Mouse (Mus musculus): ENCODE measurements at regions not wholly inside any gene's neighbourhood (a gene's known extent, or its start where the extent isn't known, plus 50 kb on each side); places are given as distances from the start of the nearest gene placed in this dataset.

DNA sequence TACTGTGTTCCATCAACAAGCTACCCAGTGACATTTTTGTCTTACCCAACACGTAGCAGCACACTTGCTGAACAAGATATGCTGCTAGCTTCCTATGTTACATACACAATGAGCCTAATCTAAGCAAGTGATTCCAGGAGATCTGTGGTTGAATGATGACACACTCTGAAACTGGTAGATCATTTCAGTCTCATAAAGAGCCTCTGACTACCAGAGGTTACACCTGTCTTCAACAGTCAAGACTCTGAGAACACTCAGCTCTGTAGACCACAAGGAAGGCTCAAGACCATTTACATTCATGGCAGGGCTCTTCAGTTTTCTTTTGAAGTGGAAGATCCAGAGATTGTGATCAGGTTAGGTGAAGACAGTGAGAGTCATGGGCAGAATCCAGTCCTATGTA is 501.3 kb upstream of the Adamts16 start:
- no peak for DNase-seq (ENCODE audit: low spot score)

DNA sequence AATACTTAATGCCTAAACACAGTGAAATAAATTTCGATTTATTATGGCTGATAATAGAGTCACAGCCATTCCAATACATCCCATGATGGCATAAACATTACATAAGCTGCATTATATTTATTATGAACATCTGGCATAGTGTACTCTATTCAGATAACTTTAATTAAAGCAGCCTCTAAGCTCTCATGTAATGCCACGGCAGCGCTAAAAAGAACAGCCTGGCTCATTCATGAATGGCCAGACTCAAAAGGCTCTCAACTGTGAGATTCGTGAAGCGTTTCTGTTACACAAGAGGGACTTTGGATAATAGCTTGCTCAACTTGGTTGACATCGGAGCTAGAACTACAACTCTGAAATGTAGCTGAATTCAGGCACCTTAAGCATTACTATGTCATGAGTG is 497.1 kb upstream of the Adamts16 start:
- no peak for DNase-seq (ENCODE audit: low spot score)

DNA sequence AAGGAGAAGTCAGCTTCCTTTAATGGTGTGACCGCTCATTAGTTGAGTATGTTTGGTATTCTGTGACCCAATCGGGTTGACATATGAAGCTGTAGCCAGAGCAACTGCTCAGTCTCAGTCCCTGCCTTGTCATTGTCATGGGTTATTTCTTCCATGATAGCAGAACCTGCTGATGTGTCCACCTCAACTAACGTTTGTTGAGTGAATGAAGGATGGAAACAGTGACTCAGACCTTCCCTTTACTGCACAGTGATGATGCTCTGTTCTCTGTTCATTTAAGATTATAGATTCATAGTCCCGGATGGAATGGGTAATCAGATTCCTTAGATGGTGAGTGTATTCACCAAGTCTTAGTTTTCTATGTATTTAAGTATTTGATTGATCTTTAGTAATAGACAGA is 493.3 kb upstream of the Adamts16 start:
- no peak for DNase-seq (ENCODE audit: low spot score)

DNA sequence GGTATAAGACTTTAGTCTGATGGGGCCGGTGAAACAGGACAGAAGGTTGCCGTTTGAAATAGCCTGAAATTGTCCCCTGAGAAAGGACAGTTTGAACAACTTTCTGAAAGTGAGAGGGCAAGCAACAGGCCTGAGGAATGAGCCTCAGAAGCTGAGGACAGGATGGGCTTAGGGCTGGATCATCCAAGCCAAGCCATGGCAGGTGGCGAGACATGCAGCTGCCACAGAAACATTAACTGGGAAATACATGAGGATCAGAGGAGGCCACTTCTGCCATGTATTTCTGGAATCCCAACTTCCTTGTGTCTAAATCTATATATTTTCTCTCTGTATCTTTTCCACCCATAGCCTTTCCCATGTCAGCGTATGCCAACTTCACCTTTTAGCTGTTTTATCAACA is 491.5 kb upstream of the Adamts16 start:
- DNase-seq (ENCODE audit: low spot score): no peak

DNA sequence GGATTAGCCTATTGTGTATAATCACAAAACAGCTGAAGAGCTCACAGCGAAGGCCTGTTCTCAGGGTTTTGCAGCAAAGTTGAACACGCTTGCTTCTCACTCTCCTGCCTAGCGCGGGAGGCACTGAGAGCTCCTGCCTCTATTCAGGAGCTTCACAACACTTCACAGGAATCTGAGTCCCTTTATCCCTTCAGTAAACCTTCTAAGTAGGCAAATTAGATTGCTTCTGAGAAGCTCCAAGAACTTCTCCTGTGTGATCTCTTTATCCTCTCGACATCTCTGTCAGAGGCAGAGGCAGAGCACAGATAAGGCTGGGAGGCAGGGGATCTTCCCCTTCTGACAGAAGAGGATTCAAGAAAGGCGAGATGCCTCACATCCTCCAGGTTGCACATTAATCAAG is 488.7 kb upstream of the Adamts16 start:
- no peak for DNase-seq (ENCODE audit: low spot score)

DNA sequence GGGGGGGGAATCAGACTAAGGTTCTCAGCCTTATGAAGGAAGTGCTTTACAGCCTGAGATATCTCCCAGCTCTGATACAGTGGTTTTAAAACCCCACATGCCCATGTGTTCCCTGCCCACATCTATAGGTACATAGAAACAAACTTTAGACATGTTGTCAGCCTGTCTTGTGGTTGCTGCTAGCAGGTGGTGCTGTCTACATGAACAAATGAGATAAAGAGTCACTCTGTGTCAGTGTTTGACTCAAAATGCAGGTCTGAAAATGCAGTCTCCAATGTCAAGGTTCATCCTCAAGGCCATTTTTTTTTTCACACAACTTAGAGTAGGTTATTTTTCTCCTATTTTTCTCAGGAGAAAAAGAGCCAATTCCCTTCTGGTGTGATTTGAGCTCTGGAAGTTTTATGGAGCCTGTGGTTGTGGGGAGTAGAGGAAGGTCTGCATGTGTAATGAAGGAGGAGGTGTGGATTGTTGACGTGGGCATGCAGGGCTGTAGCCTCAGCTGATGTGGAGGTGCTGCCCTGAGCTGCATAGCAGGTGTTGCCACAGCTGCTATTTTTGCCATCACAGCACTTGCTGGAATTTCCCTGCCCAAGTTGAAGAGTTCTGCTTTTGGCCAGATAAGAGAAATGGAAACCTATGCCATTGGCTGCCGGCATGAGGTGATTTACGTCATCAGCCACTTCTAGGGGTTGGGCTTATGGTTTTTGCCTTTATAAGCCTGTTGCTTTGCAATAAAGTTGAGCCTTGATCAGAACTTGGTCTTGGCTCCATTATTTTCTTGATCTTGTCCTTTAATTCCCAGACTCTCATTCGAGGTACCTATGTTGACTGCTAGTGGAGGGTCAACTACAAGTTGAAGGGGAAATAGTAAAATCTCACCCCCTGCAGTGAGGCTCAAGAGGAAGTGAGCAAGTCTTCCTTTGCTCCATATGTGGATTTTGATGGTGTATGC is 486.5 kb upstream of the Adamts16 start:
- no peak for DNase-seq (ENCODE audit: low spot score)

DNA sequence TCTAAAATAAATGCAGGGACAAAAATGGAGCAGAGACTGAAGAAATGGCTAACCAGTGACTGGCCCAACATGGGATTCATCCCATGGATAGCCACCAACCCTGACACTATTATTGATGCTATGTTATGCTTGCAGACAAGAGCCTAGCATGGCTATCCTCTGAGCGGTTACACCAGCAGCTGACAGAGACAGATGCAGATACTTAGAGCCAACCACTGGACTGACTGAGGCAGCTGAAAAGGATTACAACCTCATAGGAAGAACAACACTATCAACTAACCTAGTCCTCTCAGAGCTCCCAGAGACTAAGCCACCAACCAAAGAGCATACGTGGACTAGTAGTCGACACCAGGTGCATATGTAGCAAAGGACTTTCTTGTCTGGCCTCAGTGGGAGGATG is 478.9 kb upstream of the Adamts16 start:
- DNase-seq (ENCODE audit: low spot score): no peak

DNA sequence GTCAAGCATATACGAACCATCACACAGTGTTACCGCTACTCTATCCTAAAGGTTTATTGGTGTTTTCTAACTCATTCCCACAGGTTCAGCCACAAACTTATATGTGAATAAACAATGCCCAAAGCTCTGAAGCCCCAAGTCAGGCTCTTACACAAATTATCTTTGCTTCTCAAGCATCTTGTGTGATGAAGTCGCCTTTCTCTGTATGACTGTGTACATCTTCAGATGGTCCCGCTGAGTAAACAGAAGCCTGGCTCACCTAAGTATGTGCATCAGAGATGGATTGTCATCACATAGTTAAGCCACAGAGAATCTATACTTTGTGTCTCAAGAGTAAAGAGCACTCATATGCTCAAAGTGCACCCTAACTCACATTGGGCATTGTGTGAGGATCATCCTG is 462.3 kb upstream of the Adamts16 start:
- DNase-seq (ENCODE audit: low spot score): no peak

DNA sequence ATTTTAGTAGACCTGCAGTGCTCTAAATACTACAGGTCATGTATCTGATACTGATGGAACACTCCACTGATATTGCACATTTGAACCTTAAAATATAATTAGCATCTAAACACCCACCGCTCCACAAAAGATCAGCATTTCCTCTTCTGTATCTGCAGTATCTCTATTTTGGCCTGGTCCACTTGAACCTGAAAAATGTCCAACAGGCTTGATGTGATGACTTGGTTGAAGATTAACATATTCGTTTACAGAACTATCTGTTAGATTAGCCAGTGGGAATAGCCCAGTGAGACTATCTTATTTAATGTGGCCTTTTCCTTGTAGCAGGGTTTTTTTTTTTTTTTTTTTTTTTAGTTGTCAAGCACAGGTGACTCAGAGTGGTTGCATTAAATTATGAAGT is 434.4 kb upstream of the Adamts16 start:
- DNase-seq (ENCODE audit: low spot score): no peak

DNA sequence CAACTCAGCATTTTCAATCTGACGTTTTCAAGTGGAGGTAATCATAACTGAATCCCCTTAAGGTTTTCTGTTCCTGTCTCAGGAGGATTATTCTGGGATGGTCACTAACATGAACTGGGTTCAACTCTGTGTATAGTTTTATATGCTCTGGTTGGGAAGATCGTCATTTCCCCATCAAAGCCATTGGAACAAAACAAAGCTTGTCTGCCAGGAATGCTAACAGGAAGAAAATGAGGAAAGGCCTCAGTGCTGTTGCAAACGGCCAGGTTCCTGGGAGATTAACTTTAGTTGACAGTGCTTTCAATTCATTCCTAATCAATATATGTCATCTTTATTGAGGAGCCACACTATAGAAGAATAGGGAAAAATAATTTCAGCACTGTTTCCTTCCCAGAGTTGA is 432.5 kb upstream of the Adamts16 start:
- DNase-seq (ENCODE audit: low spot score): no peak

DNA sequence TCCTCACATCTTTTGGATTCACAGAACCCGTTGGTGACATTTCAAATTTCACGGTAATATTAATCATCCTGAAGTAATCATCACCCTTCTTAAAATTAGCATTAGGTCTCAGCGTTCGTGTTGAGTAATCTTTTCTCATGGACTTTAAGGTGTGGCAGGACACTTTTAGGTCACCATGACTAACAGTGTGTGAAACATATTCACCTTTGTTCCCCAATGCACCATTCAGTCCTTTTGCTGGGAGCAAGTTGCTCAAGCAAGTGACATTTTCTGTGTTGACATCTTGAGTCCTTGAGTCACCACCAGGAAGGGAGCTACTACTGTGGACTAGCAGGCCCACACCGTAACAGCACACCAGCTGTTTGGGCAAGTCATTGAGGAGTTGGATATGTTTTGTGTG is 431.9 kb upstream of the Adamts16 start:
- DNase-seq (ENCODE audit: low spot score): no peak

DNA sequence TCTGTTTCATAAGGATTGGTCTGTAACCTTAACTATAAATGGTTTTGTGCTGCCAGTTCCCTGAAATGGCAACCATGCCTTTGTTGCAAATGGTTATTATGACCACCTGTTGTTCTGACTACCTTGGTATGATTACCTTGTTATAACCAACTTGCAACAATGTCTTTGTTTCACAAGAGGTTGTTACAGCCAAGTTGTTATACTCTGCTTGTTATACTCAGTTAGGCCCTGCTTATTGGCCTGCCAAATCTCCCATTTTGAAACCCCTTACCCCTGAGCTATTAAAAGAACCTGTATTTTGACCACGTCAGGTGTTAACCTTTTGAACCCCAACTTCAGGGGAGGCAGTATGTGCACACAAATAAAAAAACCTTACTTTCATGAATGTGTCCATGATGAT is 431.5 kb upstream of the Adamts16 start:
- no peak for DNase-seq (ENCODE audit: low spot score)

DNA sequence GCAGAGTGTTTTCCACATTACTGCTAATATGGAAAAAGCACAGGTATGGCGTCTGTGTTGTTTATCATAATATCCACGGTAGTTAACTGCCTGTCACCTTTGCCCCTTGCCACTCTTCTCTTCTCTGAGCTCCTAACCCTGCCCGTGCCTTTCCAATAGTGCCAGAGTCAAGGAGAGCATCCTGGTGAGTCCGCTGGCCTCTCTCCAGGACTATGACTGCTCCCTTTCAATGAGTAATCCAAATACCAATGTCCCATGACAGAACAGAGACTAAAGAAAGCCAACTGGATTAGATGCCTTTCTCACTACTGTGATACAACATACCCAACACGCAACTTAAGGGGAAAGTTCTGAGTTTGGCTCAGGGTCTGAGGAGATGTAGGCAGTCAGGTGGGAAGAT is 430.8 kb upstream of the Adamts16 start:
- DNase-seq (ENCODE audit: low spot score): no peak

DNA sequence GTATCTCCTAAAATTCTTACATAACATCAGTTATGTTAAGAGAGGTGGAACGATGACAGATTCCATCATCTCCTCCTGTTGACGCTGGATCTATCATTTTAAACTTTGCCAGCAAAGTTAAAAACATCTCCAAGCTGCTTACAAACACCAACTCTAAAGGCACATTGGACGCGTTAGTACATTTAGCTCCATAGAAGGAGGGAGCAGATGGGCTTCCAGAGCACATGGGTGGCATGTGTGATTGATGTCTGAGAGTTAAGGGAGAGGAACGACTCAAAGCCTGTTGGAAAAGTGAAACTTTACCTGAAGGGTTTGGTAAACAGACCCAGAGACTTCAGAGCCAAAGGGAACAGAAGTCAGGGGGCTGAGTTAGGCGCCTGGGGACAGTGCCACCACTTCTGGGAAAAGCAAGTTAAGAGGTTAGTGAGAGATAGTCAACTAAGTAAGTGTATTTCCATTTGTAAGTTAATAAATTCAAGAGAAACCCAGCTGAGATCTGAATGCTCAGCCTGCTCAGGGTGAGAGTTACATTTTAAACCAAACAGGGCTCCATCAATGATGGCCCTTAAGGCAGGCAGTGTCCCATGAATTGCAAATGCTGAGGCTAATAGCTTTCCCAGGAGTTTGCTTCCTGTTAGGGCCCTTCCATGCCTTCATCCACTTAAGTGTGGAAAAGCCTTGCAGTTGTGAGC is 430.3 kb upstream of the Adamts16 start:
- no peak for DNase-seq (ENCODE audit: low spot score)

DNA sequence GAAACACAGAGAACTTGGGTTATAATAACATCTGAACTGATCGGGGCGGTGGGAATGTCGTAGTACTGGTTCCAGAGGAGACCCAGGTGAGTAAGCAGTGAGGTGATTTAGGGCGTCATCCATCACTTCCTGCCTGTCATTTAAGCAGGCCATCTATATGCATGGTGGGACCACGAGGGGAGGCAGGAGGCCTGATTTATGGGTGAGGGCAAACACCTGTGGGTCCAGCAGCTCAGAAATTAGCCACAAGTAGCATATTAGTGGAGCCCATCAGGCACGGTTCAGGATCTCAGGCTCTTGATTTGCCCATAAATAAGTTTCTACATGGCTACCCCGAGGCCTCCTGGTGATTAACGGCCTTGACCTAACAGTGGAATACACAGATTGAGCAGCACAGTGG is 428.8 kb upstream of the Adamts16 start:
- DNase-seq (ENCODE audit: low spot score): no peak

DNA sequence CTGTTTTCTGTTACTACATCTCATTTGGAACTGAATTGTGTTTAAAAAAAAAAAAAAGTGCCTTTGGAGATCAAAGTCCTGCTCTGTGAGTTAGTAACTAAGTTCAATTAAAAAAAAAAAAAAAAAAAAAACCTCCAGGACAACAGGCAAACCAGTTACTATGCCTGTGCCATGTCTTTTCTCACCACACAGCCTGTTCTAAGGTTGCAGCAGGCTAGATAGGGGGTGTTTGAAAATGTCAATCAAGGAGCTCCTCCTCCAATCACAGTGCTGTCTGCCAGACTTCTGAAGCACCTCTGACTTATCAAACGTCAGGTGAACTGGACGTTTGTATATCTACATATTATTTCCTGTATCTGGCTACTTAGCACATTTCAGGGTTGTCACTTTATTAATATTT is 427.9 kb upstream of the Adamts16 start:
- no peak for DNase-seq (ENCODE audit: low spot score)

DNA sequence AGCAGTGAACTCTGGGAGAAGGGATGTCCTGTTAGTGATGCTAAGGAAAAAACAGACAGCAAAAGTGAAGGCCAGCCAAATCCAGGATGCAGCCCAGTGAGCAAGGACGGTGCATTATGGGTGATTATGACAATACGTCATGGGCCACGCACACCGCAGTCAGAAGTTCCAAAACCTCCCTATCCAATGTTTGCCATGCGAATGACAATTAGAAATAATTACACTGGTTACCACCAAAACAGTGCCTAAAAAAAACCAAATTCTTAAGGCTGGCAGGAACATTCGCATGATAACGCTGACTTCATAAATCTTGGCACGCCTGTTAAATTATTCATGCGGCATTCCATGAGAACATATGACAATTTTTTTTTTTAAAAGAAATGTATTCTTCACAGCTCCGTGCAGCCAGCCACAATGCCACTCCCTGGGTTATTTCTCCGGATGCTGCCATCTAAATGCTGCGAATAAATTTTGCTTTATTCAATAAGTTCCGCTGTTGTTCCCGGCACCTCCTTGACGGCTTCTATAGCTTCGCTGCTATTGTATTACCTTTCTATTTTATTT is 421.8 kb upstream of the Adamts16 start:
- no peak for DNase-seq (ENCODE audit: low spot score)

DNA sequence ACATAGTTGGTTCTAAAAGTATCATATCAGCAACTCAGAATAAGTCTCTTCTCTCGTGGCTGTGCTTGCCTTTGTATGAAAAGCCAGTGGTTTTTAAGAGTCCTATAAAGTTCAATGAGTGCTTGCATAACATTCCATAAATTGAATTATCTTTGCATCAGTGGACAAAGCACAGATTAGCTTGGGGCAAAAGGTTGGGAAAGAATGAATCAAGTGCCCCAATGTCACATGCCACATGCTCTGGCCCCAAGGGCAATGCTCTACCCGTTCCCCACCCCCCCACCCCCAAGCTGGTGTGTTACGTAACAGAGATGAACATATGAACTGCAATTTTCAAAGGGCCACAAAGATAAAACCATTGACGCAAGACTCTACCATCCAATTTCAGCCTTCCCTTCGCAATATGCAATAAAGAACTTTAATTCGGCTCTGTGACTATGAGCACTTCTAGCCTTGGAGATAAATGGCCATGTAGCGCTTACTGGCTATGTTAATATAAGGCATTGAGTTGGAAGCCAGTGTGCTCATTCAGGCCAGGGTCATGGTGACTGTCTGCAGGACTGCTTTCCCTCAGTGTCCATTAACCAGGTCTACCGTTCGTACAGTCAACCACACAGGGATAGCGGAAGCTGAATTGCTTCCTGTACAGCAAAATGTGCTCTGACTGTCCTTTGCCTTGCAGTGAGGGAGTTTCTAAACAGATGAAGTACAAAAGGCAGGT is 421.1 kb upstream of the Adamts16 start:
- DNase-seq (ENCODE audit: low spot score): no peak

DNA sequence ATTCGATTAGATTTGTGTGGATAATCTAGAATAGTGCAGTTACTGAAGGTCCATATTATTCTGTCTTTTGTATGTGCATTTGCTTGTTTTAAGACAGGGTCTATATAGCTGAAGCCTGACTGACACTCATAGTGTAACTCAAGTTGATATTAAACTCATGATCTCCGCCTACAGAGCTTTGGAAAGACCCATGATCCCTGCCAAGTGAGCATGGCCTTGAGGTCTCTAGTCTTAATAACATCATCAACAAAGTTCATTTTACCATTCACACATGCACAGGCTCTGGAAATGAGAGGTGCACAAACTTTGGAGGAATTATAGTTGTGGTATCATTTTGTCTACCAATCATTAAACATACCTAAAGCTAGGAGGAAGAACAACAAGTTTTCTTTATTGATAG is 412.4 kb upstream of the Adamts16 start:
- no peak for DNase-seq (ENCODE audit: low spot score)

DNA sequence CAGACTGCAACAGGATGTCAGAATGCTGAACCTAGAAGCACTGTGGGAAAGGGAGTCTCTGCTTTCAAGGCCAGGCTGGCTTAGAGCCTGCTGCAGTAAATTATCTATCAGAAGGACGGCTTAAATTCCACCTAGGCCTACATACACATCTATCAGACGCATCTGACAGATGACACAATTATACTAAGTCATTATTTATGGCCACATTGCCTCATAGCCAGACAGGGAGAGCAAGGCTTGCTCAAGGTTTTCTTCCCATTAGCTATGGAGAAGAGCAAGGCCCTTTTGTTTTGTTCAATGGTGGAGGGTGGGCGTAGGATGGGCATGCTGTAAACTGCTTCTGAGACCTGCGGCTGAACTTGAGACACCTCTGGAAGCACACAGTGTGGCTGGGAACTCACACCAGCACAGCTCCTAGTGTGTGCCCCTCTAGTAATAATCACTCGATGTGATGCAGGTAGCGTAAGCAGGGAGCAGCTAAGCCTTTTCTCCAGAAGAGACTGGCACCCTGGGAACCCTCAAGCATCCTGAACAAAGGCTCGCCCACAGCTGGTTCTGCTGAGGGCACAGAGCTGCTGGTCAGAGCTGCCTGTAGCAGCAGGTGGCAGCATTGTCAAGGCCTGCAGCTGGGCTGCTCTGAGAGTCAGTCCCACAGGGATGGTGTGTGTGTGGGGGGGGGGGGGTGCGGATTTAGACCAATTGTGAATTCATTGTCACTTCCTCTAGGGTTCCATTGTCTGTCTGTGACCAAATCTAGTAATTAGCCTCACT is 406.8 kb upstream of the Adamts16 start:
- DNase-seq (ENCODE audit: low spot score): no peak

DNA sequence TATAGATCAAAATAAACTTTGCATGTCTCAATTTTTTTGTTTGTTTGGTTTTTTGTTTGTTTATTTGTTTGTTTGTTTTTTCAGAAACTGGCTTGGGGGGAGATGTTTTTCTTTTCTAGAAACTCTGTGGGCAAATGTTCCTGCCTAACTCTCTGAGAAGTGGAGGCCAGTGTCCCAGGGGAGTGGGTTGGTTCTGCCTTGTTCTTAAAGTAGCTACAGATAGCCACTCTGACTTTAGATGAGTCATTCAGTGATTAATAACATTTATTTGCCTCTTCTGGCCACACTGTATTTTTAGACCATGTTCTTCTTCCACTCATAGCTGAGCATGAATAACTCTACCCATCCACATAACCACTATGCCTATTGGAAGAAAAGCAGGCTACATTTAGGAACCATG is 405.6 kb upstream of the Adamts16 start:
- no peak for DNase-seq (ENCODE audit: low spot score)

DNA sequence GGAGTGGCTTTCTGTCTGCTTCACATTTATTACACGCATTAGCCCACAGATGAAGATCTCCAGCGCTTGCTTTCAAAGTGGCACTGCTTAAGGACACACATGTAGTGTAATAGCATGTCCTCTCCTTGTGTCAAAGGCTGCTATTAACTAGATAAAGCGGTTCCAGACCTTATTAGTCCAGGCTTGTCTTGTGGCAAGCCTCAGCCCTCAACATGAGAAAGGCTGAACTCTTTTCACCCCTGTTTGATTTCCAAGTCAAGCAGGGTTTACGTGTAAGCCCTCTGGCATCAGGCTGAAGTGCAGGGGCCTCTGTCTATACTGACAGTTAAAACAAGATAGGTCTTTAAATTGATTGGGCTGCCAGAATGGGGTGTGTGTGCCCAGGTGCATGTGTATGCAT is 403.7 kb upstream of the Adamts16 start:
- no peak for DNase-seq (ENCODE audit: low spot score)
